Mouse (Mus musculus): ENCODE measurements at regions not wholly inside any gene's neighbourhood (a gene's known extent, or its start where the extent isn't known, plus 50 kb on each side); places are given as distances from the start of the nearest gene placed in this dataset.

DNA sequence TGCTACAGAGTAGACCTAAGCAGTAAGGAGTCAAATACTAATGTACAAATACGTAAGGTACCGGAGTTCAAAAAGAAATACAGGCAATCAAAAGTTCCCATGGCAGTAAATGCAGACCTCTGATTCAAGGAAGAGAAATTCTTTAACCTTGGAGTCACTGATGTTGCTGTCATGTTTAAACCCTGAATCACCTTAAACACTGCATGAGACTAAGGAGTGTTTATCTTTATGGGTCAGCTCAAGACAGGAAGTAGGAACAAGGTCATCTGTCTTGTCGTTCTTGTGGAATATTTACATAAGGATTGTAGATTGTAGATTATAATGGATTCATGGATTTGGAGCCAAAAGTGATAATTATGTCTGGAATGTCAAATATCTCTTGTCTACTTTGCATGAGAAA lies 1708.7 kb upstream of the Slc10a2 start:
- no peak for DNase-seq

DNA sequence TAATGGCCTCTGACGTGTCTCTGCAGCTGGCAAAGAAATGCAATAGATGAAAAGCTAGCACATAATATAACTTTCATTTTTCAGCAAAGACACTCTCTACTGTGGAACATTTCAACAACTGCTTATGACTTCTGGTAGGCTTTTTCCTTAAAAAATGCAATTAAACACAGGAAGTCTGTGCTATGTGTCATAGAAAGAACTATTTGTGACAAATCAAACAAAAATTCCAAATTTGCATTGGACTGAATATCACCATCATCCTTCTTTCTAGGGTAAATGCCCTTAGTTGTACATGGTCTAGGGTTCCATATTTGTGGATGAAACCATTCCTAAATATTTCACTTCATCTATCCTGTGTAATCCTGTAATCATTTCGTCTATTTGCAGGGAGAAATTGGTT lies 1702.0 kb upstream of the Slc10a2 start:
- DNase-seq, result no peak

DNA sequence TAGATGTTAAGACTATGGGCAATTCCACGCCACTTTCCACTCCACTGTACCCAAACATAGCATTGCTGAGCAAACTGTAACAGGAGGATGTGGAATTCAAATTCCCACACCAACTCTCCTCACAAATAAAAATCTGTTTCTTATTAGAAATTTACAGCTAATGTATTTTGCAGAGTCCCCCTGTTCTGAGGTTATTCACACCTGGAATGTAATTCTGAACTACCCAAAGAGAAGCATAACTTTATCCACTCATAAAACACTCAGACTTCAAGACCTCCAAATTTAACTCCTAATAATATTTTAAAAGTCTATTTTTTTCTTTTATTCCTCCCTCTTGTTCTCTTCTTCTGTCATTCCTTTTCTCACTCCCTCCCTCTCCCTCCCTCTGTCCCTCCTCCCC lies 1698.0 kb upstream of the Slc10a2 start:
- DNase-seq, result no peak

DNA sequence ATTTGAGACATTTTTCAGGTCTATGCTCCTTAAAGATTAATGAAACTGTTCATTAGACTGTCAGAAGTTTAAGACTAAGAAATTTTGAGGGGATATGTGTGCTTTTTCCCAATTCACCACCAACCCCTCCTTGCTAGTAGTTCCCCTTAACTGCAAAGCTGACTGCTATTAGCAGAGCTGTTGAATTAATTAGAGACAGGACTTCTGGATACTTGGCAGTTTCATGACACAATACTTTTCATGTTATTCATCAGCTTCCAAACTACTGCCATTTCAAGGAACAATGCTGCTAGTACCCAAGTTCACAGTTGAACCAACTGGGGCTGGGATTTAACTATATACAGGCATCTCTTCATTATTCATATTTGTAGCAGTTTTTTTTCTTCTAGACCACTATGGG lies 1695.9 kb upstream of the Slc10a2 start:
- no peak for DNase-seq

DNA sequence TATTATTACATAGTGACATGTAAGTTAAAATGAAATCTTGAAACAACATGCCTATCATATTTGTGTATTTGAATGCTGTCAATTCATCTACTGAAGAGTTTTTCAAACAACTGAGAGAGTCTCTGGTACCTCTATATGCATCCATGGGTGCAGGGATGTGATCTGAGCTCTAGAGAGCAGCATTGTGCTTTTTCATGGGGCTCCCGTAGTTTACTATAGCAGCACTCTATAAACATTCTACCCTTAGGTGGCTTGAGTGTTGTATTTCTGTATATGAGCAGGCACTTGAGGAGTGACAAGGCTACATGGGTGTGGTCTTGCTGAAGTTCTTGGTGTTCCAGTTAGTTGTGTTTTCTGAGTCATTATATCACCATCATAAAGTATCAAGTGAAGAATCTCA lies 1683.9 kb upstream of the Slc10a2 start:
- DNase-seq, result no peak

DNA sequence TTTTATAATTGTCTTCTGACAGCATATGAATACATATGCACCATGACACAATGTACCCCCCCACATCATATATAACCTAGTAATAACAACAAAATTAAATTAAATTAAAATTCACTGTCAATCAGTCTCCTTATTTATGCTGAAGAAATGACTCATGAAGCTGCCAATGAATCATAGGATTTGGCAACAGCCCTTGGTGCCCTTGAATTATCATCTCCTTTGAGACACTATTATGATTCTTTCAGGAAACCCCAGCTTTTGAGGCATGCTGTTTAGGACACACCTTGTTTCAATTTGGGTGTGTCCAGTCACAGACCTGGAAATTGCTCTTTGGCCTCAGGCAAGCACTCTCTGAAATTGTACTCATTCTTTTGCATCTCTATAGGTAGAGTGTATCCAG lies 1675.8 kb upstream of the Slc10a2 start:
- no peak for DNase-seq

DNA sequence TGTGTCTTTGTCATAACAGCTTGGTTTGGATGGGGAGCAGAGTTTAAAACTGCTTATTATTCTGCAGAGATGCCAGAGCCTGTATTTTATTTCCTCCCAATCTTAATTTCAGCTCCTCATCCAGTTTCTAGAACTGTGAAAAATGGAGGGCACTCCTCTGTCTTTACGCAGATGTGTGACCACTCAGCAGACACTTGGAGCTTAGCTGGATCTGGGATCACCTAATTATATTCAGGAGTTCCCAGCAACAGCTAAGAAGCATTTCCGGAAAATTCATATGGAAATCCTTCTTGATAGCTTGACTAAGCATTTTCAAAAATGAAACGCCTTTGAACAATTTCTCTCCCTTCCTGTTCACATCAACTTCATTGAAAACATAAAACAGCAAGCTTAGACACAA lies 1670.0 kb upstream of the Slc10a2 start:
- DNase-seq, result no peak

DNA sequence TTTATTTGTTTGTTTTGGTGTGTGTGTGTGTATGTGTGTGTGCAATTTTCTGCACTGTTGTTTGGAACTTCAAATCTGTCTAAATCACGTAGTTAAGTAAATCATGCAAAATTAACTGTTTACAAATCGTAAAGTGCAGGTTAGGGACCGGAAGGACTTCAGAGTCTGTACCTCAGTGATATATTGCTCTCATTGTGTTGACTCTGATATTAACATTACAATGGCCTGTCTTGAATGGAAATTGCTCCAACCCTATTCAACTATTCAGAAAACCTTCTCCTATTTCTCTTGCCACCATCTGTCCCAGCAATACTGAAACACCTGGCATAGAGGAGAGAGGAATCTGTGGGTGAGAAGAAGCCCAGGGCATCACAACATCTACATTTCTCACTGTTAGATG lies 1624.4 kb upstream of the Slc10a2 start:
- DNase-seq, result no peak

DNA sequence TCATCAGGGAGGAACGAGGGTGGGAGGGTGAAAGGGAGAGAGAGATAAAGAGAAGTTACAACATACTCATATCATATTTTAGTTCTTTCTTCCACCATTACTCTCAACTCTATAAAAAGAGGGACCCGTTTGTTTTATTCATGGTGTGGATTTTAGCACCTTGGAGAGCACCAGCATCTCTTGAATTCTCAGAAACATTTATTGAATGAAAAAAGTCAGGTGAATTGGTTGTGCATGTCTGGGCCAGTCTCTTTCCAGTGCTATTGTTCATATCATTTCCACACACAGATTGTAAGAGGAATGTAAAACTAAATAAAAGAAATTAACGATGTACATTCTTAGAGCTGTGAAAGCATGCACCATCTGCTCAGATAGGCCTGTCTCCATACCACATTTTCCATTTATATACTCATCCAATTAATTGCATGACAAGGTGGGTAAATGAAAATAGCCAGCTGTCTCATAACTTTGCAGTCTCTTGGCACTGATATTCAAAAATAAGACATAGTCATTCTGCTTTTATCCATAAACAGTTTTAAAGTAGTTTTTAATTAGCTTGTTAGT lies 1603.8 kb upstream of the Slc10a2 start:
- no peak for DNase-seq

DNA sequence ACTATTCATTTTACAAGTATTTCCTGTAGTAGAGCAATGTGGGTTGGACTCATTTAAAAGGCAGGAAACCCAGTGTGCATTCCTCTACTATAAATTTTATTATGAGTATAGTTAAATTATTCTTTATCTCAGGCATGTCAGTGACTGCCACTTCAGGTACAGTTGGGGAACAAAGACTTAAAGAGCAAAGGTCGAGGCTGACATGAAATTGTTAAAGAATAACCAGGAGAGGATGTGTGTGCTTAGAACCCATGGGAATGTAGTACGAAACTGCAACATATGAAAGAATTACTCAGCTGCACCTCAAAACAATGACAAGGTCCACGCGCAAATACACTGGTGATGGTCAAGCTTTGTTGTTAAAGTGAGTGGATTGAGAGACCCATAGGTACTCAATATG lies 1583.4 kb upstream of the Slc10a2 start:
- no peak for DNase-seq

DNA sequence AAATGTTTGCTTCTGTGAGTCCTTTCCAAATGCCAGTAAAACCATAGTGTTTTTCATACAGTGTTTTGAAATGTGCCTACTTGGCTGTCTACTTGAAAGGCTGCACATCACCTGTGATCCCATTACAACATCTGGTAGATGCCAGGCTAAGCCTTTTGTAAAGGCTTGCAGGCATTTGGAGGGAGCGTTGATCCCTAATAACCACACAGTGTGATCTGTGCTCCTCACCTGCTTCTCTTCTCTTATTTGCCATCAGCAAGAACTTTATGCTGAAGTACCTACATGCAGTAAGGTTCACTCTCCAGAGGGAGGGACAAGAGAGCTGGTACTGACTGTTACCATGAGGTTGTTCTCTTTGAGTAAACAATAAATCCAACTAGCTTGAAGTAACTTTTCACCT lies 1553.7 kb upstream of the Slc10a2 start:
- no peak for DNase-seq

DNA sequence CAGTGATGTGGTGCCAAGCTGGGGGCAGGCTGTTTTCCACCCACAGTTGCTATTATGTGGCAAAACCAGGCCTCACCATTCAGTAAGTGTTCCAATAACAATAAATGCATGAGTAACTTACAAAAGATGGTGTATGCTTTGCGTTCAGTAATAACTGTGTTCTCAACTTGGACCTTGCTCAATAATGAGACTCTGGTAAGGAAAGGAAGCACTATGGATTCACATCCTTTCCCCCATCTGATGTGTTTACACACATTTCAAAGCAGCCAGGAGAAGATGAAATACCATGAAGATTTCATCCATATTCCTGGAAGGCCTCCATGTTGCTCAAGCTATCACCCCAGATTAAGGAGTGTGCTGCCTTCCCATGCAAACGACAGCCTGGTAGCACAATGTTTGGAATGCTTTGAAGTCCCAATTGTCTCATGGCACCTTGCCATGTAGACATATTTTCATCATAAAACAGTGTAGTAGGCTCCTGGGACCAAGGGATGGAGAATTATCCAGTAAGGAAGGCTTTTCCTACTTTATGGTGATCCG lies 1552.4 kb upstream of the Slc10a2 start:
- DNase-seq, result no peak

DNA sequence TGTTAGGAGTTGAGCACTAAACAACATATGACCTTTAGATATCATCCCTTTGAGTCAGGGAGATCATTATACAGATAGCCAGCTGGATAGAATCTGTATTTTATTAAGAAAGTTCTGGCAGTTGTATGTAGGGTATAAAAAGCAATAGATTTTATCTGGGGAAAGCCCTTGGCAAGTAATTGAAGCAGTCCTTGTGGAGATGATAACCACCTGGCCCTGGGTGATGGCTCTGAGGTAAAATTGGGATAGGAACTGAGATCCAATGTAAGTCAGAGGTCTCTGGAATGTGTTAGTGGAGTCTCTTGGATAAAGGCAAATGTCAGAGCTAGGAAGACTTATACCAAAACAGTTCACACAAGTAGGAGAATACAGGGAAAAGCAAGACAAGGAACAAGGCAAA lies 1547.0 kb upstream of the Slc10a2 start:
- no peak for DNase-seq

DNA sequence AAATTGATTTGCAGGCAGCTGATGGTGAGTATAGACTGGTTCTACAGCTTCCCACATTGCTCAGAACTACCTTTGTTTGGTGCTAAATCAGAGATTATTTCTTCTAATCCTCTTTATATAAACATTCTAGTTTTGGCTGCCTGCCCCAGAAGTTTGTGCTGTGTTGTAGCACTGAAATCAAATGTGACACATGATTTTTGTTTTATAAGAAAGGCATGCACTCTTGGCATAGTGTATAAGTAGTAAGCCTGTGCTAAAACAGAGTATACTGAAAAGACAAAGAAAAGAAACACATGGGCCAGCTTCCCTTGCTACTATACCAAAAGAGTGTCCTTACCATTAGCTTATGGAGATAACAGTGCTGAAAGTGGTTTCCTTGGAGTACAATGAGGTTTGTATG lies 1542.9 kb upstream of the Slc10a2 start:
- DNase-seq, result no peak

DNA sequence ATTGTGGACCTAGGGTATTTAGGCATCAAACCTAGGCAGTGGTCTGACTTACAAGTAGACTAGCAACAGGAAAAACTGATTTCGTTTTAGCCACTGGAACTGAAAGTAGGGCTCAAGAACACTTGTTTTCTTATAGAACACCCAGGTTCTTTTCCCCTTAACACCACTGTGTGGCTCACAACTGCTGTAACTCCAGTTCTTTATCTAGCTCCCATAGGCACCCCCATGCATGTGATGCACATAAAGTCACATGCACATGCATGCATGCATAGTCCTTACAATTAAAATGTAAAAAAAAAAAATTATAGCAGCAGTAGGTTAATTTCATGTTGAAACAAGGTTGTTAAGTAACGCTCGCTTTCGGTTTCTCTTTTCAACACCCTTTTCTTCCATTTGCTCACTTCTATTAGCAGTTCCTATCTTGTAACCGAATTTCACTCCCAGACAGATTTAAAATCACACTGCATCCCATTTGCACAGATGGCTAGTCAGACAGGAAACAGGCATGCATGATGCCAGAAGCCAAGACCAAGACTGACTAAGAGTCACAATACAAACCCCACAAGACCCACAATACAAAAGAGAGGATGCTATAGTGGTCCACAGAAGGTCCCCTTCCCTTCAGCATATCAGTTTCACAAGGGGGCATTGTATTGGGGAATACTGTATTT lies 1540.3 kb upstream of the Slc10a2 start:
- no peak for DNase-seq

DNA sequence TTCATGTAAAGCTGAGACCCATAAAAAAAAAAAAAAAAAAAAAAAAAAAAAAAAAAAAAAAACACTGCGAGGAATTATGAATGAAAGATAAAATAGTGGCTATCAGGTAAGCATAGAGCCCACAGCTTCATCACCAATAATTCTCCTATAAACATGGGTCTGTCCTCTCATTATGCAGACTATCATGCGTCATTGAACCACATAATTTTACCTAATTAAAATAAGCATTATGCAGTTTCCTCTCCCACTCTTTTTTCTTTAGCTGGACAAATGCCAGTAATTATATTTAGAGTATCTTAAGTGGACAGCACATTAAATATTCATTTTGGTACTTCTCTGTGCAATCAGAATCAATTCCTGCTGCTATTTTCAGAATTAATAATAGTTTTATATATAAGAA lies 1539.2 kb upstream of the Slc10a2 start:
- no peak for DNase-seq

DNA sequence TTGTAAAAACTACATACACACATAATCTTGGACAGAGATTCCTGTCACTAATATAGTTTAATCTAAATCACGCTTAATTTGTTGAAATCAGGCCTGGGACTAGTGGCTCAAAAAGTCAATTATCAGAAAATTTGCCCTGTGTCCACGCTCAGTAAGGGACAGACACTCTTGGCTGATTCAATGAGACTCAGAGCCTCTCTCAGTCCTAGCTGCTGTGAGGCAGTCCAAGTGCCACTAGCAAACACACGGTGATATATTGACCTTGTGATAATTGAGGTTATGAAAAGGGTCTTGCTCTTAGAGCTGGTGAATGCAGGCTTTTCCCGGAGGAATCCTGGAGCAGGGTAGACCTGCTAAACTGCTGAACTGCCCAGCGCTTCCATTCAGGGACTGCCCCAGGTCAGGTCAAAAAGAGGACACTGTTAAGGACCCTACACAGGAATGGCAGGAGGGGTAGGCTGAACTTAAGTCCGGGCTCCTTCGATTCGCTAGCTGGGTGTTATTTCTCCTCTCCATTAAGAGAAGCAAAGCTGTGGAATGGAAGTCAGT lies 1521.9 kb upstream of the Slc10a2 start:
- no peak for DNase-seq

DNA sequence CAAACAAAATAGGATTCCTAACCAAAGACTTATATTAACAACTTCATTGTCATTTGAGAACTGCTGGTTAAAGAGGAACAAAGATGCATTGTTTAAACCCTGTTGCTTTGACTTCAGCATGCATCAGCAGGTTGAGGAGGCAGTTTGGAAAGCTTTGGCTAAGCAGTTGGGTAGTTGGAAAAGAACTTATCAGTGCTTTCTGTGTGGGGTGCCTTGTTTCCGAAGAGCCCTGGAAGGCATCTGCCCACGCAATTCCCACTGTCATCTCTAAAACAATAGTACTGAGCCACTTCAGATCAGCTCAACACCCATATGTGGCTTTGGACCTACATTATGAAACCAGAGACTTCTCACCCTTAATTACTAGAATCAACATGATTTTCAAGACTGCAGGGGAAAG lies 1503.7 kb upstream of the Slc10a2 start:
- no peak for DNase-seq

DNA sequence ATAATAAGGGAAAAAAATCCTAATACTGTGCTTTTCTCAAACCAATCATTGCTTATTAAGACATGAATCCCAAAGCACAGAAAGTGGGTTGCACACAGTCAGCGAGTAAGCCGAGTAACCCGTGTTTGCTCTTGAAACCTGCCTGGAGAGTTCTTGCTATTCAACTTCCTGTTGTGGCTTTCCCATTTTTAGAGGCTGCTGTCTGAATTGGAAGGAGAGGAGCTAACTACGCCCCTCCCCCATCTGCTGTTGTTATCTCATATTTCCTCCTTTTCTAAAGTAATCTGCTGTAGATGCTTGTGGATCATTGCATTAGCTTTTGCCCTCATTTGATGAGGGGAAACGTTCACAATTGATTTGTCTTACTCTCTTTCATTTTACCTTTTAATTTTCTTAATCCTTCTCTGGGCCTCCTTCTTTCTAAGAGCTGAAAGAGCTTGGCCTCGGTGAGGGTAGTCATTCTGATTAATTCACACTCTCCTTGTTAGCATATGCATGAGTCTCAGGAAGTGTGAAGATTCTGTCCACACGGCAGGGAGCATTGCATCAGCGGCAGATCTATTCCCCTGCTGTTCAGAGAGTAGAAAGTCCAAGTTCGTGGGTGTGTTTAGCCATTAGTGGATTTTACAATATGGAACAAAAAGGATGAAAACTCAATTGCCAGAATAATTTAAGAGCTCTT lies 1501.8 kb upstream of the Slc10a2 start:
- no peak for DNase-seq

DNA sequence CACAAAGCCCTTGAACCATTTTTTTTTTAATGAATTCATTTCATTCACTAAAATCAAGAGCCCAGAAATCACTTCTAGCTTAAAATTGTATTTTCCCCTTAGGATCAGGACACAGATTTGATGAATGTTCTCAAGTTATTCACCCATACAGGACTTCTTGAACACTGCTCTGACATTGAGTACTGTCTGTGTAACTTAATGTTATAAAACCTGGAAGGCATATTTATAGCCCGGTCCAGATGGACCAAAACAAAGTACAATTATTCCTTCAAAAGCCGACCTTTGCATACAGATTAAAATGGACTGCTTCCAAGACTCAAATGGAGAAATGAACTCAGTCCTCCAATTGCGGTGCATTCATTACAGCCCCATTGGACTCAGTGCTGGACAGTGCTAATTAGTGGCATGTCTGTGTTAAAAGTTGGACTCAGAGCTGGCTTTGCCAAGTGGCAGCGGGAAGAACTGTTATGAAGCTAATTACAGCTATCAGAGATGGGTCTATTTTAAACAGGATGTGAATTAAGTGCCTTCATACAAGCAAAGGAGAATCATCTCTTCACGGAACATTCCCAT lies 1499.2 kb upstream of the Slc10a2 start:
- no peak for DNase-seq

DNA sequence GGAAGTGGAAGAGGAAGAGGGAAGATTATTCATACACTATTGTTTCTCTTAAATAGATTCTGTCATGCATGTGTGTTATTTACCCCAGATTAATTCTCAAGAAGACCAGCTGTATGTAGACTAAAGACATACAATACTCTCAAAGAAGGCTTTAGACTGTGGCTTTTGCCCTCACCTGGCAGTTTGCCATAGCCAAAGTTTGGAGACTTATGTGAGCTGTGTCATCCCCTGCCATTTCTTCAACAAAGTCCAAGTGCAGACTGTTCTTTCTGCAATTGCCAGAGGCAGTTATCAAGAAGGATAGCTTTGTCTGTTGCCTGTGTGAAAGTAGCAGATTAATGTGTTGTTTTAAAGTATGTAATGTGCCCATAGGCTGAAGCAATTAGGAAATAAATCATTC lies 1485.0 kb upstream of the Slc10a2 start:
- no peak for DNase-seq

DNA sequence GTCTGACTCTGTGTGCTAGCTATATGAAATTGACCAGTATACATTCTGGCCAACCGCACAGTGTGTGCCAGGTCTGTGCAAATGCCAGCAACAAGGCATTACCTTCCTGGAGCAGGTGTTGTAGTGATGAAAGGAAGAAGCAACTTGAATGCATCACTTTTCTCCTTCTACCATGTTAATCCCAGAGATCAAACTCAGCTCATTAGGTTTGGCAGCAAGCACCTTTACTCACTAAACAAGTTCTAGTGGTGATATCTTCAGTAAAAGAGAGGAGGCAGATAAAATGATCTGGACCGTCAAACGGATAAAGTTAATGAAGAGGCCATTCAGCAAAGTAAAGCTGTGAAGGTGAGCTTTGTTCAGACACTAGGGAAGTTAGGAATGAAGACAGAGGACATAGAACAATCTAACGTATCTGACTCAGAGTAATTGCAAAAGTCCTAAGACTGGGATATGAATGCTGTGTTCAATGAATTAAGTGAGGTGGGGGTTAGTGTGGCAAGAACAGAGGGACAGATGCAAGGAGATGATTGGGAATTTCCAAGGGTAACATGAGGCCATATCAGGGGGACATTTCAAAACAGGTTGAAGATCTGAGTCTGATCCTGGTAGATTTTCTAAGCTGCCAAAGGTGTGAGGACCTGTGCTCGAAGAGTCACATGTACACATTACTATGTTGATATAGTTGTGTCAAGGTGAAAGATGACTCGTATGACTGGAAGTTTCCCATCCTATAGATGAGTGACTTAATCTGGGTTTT lies 1478.4 kb upstream of the Slc10a2 start:
- DNase-seq, result no peak

DNA sequence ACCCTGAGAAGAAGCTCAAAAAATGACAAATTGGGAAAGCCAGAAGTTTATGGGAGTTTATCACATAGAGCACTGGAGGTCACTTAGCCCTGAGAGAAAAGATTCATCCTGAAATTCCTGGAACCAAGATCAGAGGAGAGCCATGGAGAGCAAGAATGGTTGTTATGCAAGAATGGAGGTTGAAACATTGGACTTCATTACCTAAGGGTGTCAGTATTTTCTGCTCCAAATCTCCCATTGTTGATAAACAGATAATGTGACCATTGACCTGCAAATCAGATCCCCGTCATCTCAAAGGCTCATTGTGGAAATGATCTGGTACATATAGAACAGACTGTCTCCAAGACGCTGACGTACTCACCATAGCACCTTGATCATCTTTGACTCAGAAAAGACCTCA lies 1477.6 kb upstream of the Slc10a2 start:
- no peak for DNase-seq

Measured in kidney, adult 18-20 months (tissue).